Mouse (Mus musculus) thymus, postnatal 25 days (tissue): ENCODE results near the gene Snx14.

Experiments used
- DNase-seq: peaks from one replicate; pipeline ENCODE4 v3.0.0; 2022

Gene Snx14

DNA sequence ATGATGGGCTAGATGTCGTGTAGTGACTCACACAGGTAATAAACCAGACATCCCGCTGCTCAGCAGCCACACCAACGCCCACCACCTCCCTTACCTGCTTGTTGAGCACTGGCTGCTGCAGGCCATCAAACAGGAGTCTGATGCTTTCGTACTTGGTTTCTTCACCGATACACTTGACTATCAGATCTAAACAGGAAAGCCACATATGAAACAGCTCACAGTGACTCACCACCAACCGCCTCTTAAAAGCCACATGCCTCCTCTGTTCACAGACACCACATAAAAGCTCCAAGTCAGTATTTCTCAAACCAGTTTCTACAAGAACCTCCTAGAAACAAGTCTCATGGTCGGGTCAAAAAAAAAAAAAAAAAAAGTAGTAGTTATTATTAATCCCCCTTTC lies 58.7 kb downstream of the Snx14 start:
- DNase-seq: peak; percentile 50

DNA sequence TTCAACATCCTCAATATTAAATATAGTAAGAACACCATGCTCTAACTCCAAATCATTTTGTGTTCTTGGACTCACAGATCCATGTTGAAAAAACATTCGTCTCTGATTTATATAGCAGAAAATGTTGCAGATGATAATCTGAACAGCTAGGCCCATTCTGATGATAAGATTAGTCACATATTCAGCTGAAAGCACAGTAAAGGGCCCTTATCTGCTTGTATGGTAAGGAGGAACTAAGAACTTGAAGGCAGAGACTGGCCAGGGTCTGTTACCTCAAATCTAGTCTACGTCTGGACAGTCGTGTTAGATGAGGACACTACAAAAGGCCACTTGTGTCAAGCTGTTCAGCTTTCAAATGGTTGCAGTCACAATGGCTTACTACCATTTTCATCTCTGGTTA lies 59.7 kb downstream of the Snx14 start:
- DNase-seq: no peak

DNA sequence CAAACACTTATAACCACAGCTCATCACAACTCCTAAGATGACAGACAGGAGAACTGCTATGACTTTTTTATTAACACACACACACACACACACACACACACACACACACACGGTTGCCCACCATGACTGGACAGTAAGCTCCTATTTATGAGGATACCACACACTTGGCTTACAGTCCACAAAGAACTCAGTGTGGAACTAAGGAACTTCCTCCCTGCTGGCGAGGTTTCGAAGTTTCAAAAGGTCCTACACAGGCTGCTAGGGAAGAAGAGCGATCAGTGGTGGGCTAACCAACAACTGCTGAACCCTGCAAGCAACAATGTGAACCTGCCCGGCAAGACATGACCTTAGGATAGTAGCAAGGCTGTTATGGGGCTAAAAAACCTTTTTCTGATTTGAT lies 61.3 kb downstream of the Snx14 start:
- no peak for DNase-seq

DNA sequence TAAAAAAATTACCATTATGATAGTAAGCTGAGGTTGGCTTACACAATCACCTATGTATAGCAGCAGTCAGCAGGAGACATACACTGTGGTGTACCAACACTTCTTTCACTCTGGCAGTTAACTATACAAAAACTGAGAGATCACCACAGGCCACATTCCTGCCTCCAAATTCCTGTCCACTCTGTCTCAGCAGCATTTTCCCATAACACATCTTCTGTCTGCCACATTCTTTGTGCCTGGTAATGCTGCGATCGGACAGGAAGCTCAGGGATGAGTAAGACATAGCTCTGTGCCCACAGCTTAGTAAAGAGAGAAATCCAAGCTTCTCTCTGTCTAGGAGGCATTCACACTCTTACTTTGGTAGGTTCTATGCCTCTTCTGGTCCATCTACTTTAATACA lies 65.8 kb downstream of the Snx14 start:
- no peak for DNase-seq

DNA sequence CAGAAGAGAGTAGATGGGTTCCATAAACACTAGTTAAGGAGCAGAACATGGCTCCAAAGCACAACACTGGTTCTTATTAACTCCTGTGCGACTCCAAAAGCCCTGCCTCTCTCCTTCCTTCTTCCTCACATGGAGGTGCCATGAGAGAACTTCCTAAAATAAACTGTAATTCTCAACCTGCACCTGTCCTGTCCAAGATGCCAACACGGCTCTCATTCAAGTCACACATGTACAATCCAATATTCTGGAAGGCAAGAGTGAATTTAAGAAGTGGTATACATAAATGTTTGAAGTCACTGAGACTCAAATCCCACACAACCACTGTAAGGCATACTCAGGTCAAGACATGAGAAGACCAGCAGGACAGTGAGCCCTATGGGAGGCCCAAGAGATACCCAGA lies 67.6 kb downstream of the Snx14 start:
- DNase-seq: no peak

DNA sequence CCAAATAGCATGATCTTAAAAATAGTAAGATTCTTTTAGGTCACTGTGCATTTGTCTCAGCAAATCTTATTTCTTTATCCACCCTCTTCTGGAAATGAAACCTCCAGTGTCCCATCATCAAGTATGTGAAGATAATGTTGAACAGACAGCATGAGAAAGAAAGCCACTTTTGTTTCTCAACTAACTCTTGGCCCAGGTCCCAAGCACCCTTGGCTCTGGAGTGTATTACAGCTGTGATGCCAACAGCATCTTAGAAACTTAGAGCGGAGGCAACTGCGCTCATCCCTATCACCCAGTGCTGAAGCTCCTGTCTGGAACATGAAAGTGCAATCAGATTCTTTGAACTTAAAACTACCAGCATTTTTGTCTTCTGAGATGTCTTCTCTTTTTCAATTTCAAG lies 69.1 kb downstream of the Snx14 start:
- no peak for DNase-seq

DNA sequence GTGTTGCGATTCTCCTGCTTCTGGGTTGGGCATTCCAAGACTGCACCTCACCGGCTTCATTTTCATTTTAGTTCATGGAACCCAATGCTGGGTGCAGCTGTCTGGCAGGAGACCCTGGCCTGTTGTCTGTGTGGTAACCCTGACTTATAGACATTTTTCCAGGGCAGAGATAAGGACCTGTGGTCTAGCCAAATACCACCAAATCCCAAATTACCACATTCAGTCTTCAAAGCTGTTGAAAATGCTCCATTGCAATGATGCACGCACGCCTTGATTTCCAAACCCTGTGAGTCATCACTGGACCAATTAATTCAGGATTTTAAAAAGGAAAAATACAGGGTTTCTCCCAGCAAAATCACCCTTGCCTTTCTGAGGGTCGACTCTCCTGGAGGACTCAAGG lies 70.3 kb downstream of the Snx14 start:
- no peak for DNase-seq

DNA sequence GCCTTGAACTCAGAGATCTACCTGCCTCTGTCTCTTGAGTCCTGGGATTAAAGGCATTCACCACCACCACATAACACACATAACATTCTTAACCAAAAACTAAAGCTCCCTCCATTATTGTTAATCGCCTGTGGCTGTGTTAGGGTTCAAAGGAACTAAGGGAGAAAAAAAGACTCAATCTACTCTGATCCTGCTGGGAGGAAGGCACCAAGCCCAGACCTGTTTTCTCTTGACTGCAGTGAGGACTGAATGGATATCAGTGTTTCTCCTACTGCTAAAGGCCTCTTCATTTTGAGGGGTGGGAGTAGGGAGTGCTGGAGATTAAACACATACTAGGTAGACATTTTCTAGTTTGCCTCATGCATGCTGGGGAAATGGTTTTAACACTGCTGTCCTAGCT lies 71.0 kb downstream of the Snx14 start:
- no peak for DNase-seq

DNA sequence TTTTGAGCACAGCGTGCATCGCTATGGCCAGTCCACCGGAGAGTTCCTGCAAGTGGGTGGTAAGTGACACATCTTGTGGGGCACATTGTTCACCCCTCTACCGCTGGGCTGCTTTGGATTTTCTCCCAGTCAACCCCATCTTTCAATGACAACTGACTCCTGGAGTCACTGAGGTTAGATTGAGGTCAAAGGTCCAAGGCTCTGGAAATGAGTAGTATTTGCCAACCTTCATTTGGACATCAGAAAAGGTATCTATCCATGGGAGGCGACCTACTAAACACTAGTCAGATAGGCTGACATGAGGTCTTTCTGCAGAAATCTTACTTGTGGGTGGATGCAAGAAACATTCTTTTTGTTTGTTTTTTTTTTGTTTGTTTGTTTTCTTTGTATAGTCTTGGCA lies 71.4 kb downstream of the Snx14 start:
- DNase-seq: no peak

DNA sequence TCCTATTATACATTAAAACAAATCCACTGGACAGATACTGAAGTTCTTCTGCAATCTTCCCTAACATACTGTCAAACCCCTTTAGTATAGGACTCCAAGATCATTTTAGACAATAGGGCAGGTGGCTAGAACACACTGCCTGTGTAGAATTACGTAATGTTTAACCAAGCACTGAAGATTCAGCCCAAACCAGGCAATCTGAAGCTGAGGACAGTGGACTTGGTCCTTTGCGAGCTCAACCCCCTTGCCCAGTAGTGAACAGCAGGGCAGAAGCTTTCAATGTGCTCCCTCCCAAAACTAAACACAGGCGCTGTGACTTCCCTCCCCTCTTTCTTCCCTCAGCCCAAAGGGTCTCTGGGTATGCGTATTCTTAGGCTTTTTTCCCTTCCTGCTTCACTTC lies 71.9 kb downstream of the Snx14 start:
- no peak for DNase-seq

DNA sequence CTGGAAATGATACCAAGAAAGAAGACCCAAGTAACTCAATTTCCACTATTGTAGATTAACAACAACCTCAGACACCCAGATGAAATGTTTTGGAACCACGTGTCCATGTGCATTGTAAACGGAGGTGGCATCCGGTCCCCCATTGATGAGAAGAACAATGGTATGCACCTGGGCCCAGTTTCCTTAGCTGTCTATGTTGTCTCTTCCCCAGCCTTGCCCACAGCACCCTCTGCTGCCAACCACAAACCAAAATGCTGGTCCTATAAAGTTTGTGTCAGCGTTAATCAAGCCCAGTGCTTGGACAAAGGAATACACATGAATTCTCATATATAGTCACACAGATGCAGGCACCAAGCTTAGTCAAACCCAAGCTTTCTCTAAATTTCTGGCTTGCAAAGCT lies 72.5 kb downstream of the Snx14 start:
- DNase-seq: peak; percentile 72

DNA sequence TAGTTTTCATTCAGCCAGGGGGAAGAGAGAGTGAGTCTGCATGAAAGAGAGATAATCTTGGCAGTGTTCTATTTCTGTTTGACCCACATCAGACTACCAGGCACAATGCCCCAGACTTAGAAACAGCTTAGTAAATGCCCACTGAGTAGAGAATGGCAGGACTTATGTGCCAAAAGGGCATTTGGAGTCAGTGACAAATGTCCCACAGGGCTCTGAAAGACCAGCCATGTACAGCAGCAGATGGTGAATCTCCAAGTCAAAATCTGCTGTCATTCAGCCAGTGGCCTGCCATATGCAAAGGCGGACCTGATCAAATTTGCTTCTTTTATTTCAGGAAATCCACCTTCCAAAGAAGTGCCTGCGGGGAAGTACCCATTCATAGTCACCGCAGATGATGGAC lies 75.7 kb downstream of the Snx14 start:
- DNase-seq: no peak

DNA sequence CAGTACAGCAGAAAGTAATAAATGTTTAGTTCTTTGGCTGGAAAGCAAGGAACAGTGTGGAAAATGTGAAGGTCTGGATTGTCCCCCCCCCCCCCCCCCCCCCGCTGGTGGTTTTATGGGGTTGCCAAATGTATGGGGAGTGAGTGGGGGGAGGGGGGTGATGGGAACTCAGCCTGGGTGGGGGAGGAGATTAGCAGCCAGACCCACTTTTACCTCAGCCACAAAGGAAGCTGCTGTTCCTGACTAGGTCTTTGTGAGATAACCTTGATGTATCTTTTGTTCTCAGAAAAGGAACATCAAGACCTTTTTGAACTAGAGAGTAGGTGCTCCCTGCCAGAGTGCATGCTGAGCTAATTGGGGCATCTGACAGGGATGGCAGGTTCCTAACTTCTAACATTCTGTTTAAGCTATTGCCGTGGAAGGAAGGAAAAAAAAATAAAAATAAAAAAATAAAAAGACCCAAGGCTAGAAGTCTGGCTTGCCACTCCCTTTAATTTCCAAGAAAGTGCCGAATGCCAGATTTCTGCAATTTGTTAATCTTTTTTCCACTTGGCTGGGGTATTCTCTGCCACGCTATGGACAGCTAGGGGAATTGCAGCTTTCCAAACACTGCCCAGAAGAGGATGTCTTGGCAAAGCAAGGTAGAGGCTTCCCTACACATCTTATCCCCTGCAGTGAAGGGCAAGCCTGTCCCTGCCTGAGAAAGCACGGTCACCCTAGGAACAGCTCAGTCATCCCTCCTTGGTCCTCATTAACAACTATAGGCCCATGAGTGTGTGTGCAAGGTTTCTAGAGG lies 76.5 kb downstream of the Snx14 start:
- no peak for DNase-seq

DNA sequence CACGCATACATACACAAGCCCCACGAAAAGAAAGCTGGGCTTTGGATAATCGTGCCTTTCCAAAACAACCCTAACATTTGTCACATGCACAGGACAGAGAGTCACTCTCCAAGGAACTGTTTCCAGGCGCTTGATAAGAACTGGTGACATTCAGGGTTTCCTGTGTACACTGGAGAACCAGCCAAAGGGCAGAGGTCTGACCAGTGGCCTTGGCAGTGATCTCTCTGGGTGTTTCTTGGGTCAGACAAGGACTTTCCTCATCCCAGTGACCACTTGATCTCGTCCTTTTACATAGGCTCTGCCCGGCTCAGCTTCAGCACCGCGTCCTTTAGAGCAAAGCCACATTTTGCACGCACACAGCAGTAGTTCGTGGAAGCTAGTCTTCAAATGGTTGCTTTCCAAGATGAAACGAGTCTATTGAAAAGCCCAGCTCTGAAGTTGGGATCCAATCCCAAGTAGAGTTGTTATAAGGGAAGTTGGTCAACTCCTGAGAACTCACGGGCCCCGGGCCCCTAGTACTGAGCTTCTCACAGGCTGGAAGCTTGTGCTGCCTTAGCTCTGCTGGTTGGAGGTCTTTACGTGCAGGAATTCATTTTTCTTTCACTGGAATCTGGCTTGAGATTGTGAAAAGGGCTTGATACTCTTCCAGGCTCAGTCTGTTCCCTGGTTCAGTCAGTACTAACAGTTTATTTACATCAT lies 77.4 kb downstream of the Snx14 start:
- no peak for DNase-seq

DNA sequence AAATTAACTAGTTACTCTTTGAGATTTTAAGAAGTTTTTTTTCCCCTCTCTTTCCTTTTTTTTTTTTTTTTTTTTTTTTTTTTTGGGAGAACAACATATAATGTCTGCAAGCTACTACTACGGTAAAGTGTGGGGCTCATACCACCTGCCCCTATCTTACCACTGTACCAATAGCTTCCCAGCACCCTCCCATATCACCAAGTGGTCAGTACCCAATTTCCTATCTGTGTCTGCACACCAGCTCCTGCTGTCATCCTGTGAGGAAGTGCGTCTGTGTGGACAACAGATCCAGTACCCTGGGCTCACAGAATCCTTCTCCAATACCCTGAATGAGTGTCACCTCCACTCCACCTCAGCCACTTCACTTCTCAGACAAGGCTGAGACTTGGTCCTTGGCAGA lies 79.6 kb downstream of the Snx14 start:
- DNase-seq: no peak

DNA sequence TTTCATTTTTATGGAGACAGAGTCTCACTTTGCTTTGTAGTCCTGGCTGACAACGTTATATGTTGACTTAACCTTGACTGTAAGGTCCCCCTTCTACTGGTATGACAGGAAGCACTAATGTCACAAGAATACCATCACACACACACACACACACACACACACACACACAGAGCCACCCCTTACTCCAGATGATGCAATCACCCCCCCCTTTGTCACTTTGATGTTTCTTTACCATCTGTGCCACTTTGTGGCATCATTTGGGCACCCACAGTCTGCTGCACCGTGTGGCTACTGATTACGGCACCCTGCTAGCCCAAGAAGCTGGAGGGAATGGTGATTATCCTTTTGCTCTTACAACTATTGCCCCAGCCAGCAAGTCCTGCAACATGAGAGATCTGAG lies 81.6 kb downstream of the Snx14 start:
- peak; percentile 19 for DNase-seq

DNA sequence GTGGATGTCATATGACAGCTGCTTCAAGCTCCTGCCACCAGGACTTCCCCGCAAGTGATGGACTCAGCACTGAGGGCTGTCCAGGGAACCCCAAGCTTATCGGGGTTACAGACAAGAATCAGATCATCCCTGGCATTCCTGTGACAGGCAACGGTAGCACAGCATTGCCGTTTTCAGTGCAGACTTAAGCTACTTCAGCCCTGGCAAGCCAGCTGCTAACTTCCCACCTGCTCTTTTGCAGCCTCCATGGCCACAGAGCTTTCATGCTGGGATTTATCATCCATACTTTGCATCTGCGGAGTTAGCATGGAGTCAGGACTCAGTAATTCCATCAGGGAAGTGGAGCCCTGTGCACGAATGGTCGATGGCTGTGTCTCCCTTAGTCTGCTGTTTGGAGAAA lies 85.3 kb downstream of the Snx14 start:
- DNase-seq: no peak

DNA sequence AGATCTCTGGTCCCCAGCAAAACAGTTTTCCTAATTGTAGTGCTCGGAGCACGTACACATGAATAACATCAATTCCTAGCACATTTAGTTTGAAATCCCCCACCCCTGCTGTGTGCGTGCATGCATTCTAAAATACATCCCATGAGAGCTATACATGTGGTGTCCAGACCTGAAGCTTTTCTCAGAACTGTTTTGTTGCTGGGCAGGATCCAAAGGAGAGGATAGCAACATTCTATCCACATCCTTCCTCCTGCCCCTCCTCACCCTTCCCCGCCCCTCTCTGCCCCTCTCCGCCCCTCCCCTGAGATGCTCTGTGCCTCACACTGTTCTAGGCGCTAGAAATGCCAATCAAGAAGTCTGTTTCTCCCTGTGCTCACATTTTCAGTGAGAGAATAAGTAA lies 86.0 kb downstream of the Snx14 start:
- DNase-seq: no peak

DNA sequence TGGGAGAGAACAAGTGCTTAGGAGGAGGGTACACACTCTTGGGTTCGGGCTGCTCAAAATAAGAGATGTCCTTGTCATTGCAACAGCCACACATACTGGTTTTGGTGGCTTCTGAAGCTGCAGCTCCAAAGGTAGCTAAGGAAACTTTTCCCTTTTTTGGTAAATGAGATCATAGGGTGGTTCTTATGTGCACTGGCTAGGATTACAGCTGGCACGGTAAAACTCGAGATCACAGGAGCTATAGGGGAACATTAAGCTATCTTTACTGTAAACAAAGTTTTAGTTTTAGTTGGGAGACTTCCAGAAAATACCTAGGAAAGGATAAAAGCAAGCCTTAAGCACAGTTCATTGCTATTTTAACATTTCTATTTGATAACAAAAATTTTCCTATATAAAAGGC lies 87.6 kb downstream of the Snx14 start:
- DNase-seq: no peak

DNA sequence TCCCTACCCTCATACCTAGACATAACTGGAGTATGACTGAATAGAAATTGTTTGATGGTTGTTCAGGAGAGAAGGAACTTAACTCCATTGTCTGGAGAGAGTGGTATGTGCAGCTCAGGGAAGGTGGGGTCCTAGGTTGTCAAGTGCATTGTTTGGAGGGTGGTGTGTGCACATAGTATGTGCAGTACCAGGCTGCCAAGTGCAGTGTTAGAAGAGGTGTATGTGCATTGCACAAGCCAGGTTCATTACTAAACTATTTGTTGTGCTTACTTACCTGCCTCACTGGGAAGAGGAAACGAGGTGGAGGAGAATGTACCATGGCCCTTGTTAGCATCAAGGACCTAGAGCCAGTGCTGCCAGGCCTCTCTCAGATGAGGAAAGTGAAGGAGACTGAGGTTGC lies 88.4 kb downstream of the Snx14 start:
- DNase-seq: no peak

DNA sequence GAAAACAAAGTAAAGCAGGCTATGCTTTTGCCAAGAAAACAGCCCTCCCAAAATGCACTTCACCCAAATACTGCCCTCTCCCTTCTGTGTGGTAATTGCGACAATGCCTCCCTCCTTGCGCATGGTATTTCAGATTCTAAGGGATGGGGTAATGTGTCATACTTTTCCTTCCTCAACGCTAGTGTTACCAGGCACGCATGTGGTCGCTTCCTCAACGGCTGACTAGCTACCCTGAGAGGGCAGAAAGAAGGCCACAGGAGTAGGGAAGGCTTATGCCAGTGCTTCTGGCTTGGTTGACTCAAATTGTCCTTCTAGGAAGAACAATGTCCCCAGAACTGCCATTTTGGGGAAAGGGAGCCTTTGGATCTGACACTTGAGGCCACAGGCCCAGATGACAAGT lies 90.1 kb downstream of the Snx14 start:
- DNase-seq: no peak

DNA sequence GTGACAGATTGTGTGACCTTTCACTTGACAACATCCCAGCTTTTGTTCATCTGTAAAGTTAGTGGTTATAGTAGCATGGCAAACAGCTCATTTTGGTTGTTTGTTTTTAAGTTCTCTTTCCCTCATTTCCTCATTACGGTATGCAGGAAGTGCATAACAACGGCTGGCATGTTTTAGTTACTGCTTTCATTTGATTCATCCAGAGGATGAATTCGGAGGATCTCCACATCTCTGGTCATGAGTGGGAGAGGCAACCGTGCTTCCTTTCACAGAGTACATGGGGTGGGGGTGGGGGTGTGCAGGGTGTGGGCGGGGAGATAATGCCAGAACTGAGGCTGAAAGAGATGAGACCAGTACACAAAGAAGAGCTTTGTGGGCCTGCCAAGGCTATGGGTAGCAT lies 91.9 kb downstream of the Snx14 start:
- no peak for DNase-seq

DNA sequence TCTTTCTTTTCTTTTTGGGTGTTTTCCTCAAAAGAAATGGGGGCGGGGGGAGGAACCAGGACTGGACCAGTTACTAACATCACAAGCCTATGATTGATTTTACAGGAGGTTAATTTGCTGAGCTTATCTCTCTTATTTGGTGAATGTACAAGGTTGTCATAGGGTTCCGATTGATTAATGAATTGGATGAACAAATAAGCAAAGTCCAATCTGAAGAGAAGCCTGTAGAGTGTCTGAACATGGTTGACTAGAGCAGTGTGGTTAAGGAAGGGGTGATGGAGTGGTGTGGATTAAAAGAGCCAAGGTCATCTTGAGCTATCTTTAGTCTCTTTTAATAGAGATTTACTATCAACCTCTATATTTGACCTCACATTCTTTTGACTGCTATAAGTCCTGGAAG lies 94.3 kb downstream of the Snx14 start:
- no peak for DNase-seq

DNA sequence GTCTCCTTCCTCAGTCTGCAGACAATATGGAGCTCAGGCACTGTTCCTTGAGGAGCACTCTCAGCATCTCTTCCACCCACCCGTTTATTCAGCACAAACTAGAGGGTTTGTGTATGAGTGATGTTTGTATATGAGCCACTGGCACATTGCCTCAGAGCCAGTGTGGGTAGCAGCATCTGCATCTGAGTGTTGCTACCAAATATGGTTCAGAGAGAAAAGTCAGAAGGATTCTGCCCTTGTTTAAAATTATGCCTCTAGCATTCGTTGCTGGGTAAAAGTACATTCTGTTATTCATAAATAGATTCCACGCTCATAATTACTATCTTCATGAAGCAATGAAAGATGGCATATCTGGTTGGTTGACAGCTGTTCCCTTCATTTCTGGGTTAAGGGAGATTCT lies 96.1 kb downstream of the Snx14 start:
- DNase-seq: no peak

DNA sequence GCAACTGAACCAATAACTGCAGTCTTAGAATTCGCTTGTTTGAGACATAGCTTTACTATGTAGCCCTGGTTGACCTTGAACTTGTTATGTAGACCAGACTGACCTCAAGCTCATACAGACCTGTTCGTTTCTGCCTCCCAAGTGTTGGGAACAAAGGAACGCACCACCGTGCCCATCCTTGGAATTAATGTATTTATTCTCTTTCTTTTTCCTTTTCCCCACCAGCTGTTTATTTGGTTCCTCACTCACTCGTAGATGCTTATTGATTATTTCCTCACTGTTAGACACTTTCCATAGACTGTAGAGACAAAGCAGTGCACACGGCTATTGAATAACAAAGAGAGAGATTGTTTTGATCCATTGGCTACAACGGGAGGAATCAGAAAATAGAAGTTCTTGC lies 96.5 kb downstream of the Snx14 start:
- DNase-seq: no peak
